Mouse (Mus musculus) heart, postnatal 0 days (tissue): Measurements from ENCODE around the gene Myb. TPM values are rescaled to one million over a fixed set of nuclear protein-coding genes. Genes with fewer than 3 reads are reported as not detected.

ENCODE experiments used
- ATAC-seq: fragments of 200-750 bp; cut with Nextera tagmentation; 2 replicates; pipeline ENCODE4 v1.8.0; 2017; ENCODE audit warnings: low read depth, moderate number of reproducible peaks, moderate library complexity; ENCODE audit not compliant: insufficient read depth
- DNase-seq: peaks from one replicate; pipeline ENCODE4 v3.0.0-alpha.2; 2016; ENCODE audit warnings: low spot score
- H3K27ac ChIP-seq: fragments of 300-500 bp; sonication (generic); 2 replicates; pipeline ENCODE4 v1.5.1; 2014; ENCODE audit warnings: low read depth, mild to moderate bottlenecking
- H3K27me3 ChIP-seq: fragments of 300-500 bp; sonication (generic); 2 replicates; pipeline ENCODE4 v1.6.1; 2014; ENCODE audit warnings: low read length, mixed read lengths; ENCODE audit not compliant: control insufficient read depth, insufficient read depth
- H3K36me3 ChIP-seq: fragments of 300-500 bp; sonication (generic); replicated peaks from 2 replicates; pipeline ENCODE4 v1.6.1; 2014; ENCODE audit warnings: low read length, mixed read lengths; ENCODE audit not compliant: control insufficient read depth, insufficient read depth
- H3K4me1 ChIP-seq: fragments of 300-500 bp; sonication (generic); 2 replicates; pipeline ENCODE4 v1.6.1; 2014; ENCODE audit warnings: antibody characterized with exemption; ENCODE audit not compliant: control insufficient read depth, insufficient read depth
- H3K4me2 ChIP-seq: fragments of 300-500 bp; sonication (generic); 2 replicates; pipeline ENCODE4 v1.6.1; 2014; ENCODE audit warnings: low read depth, mild to moderate bottlenecking, low read length, moderate library complexity
- H3K4me3 ChIP-seq: fragments of 300-500 bp; sonication (generic); 2 replicates; pipeline ENCODE4 v1.5.1; 2014; ENCODE audit warnings: low read depth, low read length
- H3K9ac ChIP-seq: fragments of 300-500 bp; sonication (generic); replicated peaks from 2 replicates; pipeline ENCODE4 v1.6.1; 2014; ENCODE audit warnings: low read depth, low read length, mixed read lengths
- H3K9me3 ChIP-seq: fragments of 300-500 bp; sonication (generic); replicated peaks from 2 replicates; pipeline ENCODE4 v1.6.1; 2016; ENCODE audit warnings: low read length; ENCODE audit not compliant: control insufficient read depth
- CTCF ChIP-seq: IDR thresholded peaks from 2 replicates; pipeline ENCODE4 v1.5.1; 2016; ENCODE audit warnings: antibody characterized with exemption, control low read depth, low read depth
- EP300 ChIP-seq: IDR thresholded peaks from 2 replicates; pipeline ENCODE4 v1.6.1; 2016; ENCODE audit warnings: antibody characterized with exemption, low read depth
- WGBS: fragments of 180-500 bp; shearing (Covaris S2); extraction: QIAGEN DNeasy Blood & Tissue Kit; methylation state at CpG from one replicate; pipeline ENCODE4 v1.1.7; 2014; 5-methylcytosine and 5-hydroxymethylcytosine counted together
- polyA plus RNA-seq: library from polyadenylated mRNA; unstranded; fragments of >200 nt; fragmentation: Nextera tagmentation; extraction: Ambion mirVana; gene quantifications from 2 replicates; pipeline ENCODE4 v1.2.1, GENCODE M21; 2015
- total RNA-seq: library from RNA; depleted of rRNA; stranded (reverse); fragments of >200 nt; gene quantifications from 2 replicates; pipeline ENCODE4 v1.2.3, GENCODE M21; 2014; ENCODE audit warnings: low replicate concordance

Myb gene
- total and polyA plus RNA-seq, 2 experiments from 2014 or later = 0.15 to 0.20 TPM

DNA sequence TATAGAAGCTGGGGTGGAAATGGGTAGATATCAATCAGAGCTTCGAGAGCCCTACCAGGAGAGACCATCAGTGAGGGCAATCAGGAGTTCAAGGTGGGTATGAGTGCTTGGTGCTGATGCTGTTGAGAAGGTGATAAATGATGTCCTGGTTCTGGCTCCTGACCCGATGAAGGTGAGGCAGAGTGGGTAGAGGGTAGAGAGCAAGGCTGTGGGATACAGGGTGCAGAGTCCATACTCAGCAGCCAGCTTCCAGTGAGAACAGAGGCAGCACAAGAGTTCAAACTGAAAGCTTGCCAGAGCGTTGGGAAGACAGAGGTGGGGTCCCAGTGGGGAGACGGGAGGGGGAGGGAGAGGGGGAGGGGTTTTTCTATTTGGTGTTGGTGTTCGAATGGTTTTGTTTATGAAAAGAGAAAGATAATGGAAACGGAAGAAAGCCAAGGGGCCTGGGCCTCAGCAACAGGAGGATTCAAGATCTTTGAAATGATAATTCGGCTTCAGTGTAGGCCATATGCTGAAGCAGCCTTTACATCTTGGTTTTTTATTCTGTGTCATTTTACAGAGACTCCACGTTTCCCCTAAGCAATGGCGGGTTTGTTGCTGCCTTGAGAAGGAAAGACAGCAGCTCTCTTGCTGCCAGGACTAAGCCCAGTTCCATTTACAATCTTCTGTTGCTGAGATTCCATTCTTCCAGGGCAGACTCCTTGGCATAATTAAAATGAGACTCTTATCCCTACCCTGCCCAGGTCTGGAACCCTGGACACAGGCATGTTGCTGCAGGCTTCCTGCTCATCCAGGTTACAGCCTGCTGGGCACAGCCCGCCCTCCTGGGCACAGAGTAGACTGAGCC lies 32.5 kb upstream of the Myb start:
- no peak overlapping the region for H3K9ac ChIP-seq
- no peaks in the 10 kb centered on the region for H3K36me3 ChIP-seq
- no peak overlapping the region for H3K4me2 ChIP-seq
- H3K4me1 ChIP-seq = no peaks in the 10 kb centered on the region
- no peak overlapping the region; the same call in 1 of the 2 replicates for H3K27ac ChIP-seq
- no peak for DNase-seq
- no peaks in the 10 kb centered on the region for H3K27me3 ChIP-seq
- WGBS = 42% methylated on average over 10 of the region's 10 CpGs
- TF ChIP-seq CTCF (no peak), EP300 (no peak)
- H3K9me3 ChIP-seq = no peaks in the 10 kb centered on the region
- H3K4me3 ChIP-seq = no peak overlapping the region
- no peak for ATAC-seq

DNA sequence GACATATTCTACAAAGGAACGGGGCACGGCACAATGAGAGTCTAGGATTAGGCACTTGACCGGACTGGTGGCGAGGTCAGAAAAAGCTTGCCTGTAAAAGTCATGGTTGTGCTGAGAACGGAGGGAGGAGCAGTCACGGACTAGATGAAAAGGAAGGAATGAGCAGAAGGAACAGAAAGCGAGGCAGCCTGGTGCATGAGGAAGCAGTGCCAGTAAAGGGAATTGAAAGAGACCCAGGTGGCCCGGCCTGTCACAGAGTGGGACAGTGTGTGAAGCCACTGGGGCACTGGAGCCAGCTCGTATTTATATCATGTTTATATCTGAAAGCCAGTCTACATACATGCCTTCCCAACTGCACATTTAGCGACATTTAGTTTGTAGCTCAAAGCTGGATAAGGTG lies 31.7 kb upstream of the Myb start:
- Histone ChIP-seq H3K9me3 (no peaks in the 10 kb centered on the region), H3K4me1 (no peaks in the 10 kb centered on the region), H3K27me3 (no peaks in the 10 kb centered on the region), H3K9ac (no peak overlapping the region), H3K4me3 (no peak overlapping the region), H3K36me3 (no peaks in the 10 kb centered on the region), H3K4me2 (no peak overlapping the region), H3K27ac (no peak overlapping the region)
- TF ChIP-seq CTCF (no peak), EP300 (no peak)
- no peak for ATAC-seq
- no peak for DNase-seq
- 77% methylated on average over 10 of the region's 10 CpGs for WGBS

DNA sequence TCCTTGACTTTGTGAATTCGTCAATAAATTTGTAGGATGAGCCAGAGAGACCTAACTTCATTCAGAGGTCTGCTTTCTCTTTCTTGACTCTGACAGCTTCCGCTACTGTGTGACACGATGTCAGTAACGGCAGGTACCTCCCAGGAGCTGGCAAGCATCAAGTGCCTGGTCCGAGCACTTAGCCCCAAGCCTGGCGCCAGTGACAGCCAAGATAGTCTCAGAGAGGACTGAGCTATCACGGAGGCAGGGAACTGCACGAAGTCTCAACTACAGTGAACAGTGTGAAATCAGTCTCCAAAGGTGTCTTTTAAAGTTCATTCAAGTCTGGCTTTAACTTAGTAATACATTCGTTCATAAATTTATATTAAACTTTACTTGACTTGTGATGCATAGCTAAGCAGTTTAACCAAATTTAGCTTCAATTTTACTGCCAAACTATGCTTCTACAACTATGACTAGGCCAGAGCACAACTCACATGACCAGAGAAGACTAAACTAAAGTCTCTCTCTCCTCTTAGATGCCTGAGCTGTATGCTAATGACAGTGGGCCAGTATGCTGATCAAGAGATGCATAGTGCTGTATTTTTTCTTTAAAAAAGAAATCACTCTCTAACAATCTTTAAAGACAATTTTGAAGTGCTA lies 29.1 kb upstream of the Myb start:
- TF ChIP-seq CTCF (no peak), EP300 (no peak)
- no peak for DNase-seq
- H3K9me3 ChIP-seq = no peaks in the 10 kb centered on the region
- no peak overlapping the region for H3K27ac ChIP-seq
- H3K36me3 ChIP-seq = no peaks in the 10 kb centered on the region
- no peak overlapping the region for H3K4me3 ChIP-seq
- ATAC-seq = no peak
- no peak overlapping the region for H3K4me2 ChIP-seq
- 43% methylated on average over 9 of the region's 9 CpGs for WGBS
- H3K9ac ChIP-seq = no peak overlapping the region
- no peaks in the 10 kb centered on the region for H3K4me1 ChIP-seq
- H3K27me3 ChIP-seq = no peaks in the 10 kb centered on the region

DNA sequence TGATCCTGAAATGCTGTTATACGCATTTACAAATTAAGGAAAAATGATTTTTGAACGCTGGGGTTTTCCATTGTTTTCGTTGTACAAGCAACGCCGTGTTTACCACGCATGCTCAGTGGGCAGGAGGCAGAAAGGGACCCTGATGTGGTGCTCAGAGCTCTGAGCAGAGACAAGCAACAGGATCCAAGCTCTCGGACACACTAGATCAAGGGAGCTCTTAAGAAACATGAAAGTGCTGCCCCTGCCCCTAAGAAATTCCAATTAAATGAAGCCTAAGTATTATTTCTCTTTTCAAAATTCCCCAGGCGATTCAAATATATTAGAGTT lies 28.5 kb upstream of the Myb start:
- Histone ChIP-seq H3K4me2 (peak overlapping the region; percentile 60), H3K4me3 (peak overlapping the region; percentile 42), H3K4me1 (no peaks in the 10 kb centered on the region), H3K36me3 (no peaks in the 10 kb centered on the region), H3K9me3 (no peaks in the 10 kb centered on the region), H3K9ac (no peak overlapping the region), H3K27ac (no peak overlapping the region), H3K27me3 (no peaks in the 10 kb centered on the region)
- TF ChIP-seq EP300 = no peak
- no peak for TF ChIP-seq CTCF
- no peak for DNase-seq
- ATAC-seq = no peak
- WGBS = 16% methylated on average over 8 of the region's 8 CpGs

DNA sequence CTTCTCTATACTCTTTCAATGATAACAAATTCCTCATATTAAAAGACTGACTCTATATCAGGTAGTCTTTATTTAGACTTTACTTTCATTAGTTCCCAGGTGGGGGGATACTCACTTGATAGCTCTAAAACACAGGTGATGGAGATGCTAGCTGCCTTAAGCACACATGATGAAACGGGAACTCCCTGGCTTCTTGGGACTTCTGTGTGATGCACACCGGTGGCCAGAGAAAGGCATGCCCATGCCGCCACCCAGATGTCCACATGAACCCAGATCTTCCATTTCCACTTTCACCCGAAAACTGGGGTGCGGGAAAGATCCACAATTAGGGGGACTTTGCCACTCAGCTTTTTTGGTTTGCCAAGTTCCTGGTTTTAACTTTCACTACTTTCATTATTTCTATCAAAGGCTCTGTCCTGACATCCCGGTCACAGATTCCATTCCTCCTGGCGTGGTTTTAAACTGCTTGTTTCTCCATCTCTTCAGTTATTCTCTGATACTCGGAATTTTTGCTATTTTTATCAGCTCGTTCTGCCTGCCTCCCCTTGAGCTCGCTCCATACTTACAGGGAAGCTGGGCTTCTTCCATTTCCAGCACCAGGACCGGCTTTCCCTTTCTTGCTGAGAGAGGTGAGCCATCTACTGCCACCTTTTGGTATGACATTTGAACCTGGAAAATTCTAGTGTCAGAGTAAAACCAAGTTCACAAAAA lies 27.9 kb upstream of the Myb start:
- WGBS = 19% methylated on average over 11 of the region's 11 CpGs
- Histone ChIP-seq H3K9me3 (no peaks in the 10 kb centered on the region), H3K9ac (no peak overlapping the region; the same call in 1 of the 2 replicates), H3K4me2 (peak overlapping the region; percentile 60), H3K27me3 (no peaks in the 10 kb centered on the region), H3K36me3 (no peaks in the 10 kb centered on the region), H3K27ac (no peak overlapping the region), H3K4me1 (no peaks in the 10 kb centered on the region), H3K4me3 (peak overlapping the region; percentile 42)
- DNase-seq (peak; percentile 73), ATAC-seq (0 out of 2 replicates have a peak, but pooled peaks have one; percentile 41)
- TF ChIP-seq EP300 (no peak), CTCF (peak; percentile 72)
